Mouse (Mus musculus) lung, adult 10 weeks (tissue): ENCODE data around the gene Gm4305. TPM values are rescaled to one million over a fixed set of nuclear protein-coding genes. Genes with fewer than 3 reads are reported as not detected.

Source experiments
- polyA plus RNA-seq: library from polyadenylated mRNA; stranded (reverse); fragments of 350-450 nt; fragmentation: Illumina TruSeq; extraction: RNeasy Lipid Tissue Mini Kit (QIAGEN cat#74804); gene quantifications from one replicate; pipeline ENCODE4 v1.2.3, GENCODE M21; 2014; ENCODE audit warnings: low read depth, low replicate concordance; ENCODE audit not compliant: insufficient read depth

The Gm4305 gene
- not detected for polyA plus RNA-seq

DNA sequence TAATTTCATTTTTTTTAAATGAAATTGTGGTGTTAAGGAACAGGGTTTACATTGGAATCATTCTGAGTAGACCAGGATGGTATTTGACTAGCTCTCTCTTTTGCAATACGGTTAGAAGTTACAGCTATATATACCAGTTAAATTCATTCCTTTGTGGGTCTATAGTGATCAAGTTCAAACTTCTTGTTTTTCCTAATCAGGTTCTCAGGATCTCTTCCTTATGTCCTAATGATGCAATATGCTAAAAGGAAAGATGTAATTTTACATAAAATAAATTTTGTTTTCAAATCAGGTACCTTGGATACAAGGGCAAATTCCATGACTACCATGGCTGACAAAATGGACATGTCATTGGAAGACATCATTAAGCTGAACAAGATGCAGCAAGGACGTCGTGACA, at the start of gene Gm4305:
TSS of gene Gm4305 (plus strand) at position 301 of the 400 bp plus-strand sequence.

DNA sequence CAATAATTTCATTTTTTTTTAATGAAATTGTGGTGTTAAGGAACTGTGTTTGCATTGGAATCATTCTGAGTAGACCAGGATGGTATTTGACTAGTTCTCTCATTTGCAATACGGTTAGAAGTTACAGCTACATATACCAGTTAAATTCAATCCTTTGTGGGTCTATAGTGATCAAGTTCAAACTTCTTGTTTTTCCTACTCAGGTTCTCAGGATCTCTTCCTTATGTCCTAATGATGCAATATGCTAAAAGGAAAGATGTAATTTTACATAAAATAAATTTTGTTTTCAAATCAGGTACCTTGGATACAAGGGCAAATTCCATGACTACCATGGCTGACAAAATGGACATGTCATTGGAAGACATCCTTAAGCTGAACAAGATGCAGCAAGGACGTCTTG, 15.5 kb upstream of the Gm4305 start, which contains the start of gene Gm4301:
TSS of gene Gm4301 (plus strand) at position 301 of the 400 bp plus-strand sequence.

DNA sequence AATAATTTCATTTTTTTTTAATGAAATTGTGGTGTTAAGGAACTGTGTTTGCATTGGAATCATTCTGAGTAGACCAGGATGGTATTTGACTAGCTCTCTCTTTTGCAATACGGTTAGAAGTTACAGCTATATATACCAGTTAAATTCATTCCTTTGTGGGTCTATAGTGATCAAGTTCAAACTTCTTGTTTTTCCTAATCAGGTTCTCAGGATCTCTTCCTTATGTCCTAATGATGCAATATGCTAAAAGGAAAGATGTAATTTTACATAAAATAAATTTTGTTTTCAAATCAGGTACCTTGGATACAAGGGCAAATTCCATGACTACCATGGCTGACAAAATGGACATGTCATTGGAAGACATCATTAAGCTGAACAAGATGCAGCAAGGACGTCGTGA, 10.4 kb upstream of the Gm4305 start, which contains the start of gene Gm4302:
TSS of gene Gm4302 (plus strand) at position 301 of the 400 bp plus-strand sequence.

DNA sequence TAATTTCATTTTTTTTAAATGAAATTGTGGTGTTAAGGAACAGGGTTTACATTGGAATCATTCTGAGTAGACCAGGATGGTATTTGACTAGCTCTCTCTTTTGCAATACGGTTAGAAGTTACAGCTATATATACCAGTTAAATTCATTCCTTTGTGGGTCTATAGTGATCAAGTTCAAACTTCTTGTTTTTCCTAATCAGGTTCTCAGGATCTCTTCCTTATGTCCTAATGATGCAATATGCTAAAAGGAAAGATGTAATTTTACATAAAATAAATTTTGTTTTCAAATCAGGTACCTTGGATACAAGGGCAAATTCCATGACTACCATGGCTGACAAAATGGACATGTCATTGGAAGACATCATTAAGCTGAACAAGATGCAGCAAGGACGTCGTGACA, 5.2 kb upstream of the Gm4305 start, which contains the start of gene Gm4303:
TSS of gene Gm4303 (plus strand) at position 301 of the 400 bp plus-strand sequence.

DNA sequence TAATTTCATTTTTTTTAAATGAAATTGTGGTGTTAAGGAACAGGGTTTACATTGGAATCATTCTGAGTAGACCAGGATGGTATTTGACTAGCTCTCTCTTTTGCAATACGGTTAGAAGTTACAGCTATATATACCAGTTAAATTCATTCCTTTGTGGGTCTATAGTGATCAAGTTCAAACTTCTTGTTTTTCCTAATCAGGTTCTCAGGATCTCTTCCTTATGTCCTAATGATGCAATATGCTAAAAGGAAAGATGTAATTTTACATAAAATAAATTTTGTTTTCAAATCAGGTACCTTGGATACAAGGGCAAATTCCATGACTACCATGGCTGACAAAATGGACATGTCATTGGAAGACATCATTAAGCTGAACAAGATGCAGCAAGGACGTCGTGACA, 10.1 kb downstream of the Gm4305 start, which contains the start of gene Gm4307:
TSS of gene Gm4307 (plus strand) at position 301 of the 400 bp plus-strand sequence.

DNA sequence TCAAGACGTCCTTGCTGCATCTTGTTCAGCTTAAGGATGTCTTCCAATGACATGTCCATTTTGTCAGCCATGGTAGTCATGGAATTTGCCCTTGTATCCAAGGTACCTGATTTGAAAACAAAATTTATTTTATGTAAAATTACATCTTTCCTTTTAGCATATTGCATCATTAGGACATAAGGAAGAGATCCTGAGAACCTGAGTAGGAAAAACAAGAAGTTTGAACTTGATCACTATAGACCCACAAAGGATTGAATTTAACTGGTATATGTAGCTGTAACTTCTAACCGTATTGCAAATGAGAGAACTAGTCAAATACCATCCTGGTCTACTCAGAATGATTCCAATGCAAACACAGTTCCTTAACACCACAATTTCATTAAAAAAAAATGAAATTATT, 31.6 kb downstream of the Gm4305 start, which contains the start of gene Gm4312:
TSS of gene Gm4312 (minus strand) at position 101 of the 400 bp plus-strand sequence.

Other genes with a start within 250 kb of the Gm4305 start
- not detected for gene Gm4301, start 15.4 kb upstream of the Gm4305 start, polyA plus RNA-seq
- not detected for gene Gm4302, start 10.3 kb upstream of the Gm4305 start, polyA plus RNA-seq
- gene Gm4303, start 5.1 kb upstream of the Gm4305 start, polyA plus RNA-seq = not detected
- gene Gm4307, start 10.2 kb downstream of the Gm4305 start, polyA plus RNA-seq = not detected
- gene Gm4312, start 31.5 kb downstream of the Gm4305 start, polyA plus RNA-seq = not detected
- gene Tmtc3, start 136.3 kb downstream of the Gm4305 start, polyA plus RNA-seq = 4.6 TPM
- gene Cep290, start 136.5 kb downstream of the Gm4305 start, polyA plus RNA-seq = 4.0 TPM
- 4.4 TPM for gene 4930430F08Rik, start 239.3 kb downstream of the Gm4305 start, polyA plus RNA-seq
- gene 1700017N19Rik, start 239.4 kb downstream of the Gm4305 start, polyA plus RNA-seq = not detected